Mouse (Mus musculus): ENCODE data around the gene Podn.
A peak's percentile ranks its signal among the peaks of the same experiment; 100 is the strongest.
"Not testable (repeated sequence)": the region's sequence is repeated elsewhere in the genome, so short reads cannot be mapped to it uniquely, and the experiment has no call there.

Gene Podn

DNA sequence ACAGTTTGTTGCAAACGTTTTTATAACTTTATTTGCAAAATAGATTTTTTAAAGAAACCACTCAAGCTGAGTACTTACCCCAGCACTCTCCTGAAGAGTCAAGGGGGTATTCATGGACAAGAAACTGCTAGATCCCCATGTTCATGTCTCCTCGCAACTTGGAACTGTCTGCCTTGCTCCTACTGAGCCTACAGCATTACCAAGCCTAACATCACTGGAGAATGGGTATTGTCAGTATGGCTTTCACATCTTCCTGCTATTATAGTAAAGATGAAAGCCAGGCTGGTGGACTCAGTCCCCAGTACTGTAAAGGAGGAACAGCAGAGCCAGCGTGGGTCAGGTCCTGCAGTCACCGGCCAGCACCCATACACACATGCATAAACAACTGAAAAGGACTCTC, at the start of gene Podn:
TSS of gene Podn (minus strand) at position 101 of the 400 bp plus-strand sequence.
- DNase-seq (ENCODE audit: low spot score), result no peak

DNA sequence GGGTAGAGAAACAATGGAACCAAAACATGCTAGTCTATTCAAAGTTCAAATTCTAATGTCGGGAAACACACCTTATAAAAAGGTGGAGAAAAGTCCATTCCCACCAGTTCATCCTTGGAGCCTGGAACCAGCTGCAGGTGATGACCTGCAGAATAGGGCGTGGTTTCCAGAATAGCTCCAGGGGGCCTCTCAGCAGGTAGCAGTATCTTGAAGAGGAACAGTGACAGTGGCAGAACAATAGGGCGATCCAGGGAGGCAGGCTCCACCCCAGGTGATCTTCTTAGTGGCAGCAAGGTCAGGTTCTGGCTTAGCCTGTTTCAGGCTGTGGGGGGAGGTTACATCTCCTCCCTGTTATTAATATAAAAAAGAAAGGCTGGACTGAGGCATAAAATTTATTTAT, 49.3 kb upstream of the Podn start:
- DNase-seq (ENCODE audit: low spot score), result not testable (repeated sequence)

DNA sequence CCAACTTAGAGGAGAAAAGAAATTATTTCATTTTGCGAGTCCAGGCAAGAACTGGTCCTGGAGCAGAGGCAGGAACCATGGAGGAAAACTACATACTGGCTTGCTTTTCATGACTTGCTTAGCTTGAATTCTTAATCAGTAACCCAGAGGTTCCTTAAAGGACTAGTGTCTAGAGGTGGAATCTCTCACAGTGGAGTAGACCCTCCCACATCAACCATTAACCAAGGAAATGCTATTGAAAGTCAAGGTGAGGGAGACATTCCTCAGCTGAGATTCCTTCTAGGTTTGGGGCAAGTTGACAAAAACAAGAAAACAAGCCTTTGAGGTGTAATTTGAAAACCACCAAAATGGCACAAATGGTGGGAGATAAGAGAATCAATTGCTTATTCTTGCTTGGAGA, 48.6 kb upstream of the Podn start, which contains the start of gene Scp2:
TSS of gene Scp2 (minus strand) at position 119 of the 400 bp plus-strand sequence.
- DNase-seq (ENCODE audit: low spot score), result no peak

DNA sequence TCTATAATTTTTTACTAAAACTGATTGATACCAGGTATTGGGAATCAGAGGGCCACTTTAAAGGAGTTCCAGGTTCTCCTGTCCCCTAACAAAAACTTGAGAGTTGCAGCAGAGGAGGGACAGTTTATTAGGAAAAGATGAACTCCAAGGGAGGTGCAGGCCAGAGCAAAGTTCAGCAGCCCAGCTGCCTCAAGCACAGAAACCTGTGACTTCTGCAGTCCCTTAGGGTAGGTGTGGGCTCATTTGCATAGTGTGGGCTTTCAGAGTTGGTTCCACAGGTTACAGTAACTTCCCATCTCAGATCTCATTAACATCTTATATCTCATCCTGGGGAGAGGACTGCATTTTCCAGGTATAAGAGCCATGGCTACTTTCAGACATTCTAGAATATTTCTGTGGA, 47.5 kb upstream of the Podn start:
- DNase-seq (ENCODE audit: low spot score), result no peak

DNA sequence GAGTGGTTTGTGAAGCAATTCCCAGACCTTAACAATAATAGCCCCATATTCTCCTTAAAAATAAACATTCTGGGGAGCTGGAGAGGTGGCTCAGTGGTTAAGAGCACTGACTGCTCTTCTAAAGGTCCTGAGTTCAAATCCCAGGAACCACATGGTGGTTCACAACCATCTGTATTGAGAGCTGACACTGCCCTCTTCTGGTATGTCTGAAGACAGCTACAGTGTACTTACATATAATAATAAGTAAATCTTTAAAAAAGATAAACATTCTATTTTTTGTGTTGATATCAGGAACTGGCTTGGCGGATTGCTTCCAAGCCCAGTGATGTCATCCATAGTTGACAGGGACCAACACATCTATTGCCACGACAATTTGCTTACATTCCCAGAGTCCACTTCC, 46.9 kb upstream of the Podn start:
- not testable (repeated sequence) for DNase-seq (ENCODE audit: low spot score)

DNA sequence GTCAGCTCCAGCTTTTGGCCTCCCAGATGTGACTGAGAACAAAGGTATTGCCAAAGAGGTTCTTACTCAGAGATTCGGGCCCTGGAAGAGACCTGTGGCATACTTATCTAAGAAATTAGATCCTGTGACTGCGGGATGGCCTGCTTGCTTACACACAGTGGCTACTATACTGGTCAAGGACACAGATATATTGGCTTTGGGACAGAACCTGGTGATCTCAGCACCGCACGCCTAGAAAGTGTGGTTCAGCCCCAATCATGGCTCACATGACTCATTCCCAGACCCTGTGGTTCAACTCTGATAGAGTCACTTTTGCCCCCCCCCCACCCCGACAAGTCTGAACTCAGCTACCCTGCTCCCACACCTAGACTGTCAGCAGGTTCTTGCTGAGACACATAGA, 40.7 kb upstream of the Podn start:
- DNase-seq (ENCODE audit: low spot score), result no peak

DNA sequence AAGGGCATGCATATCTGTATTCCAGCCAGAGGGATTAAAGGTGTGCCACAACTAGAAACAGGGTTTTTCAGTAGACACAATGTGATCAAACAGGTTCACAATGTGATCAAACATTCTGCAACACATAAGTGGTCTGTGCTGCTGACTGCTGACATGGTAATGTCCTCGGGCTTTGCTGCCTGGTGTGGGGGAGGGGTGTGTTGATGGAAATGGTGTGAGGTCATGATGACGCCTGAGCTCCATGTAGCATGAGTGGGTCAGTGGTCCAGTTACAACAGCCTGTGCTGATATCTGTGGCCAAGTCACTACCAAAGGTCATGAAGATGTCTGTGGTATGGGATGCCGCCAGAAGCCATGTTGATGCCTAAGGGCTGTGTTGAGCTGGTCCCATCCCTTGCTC, 34.2 kb upstream of the Podn start:
- no peak for DNase-seq (ENCODE audit: low spot score)

DNA sequence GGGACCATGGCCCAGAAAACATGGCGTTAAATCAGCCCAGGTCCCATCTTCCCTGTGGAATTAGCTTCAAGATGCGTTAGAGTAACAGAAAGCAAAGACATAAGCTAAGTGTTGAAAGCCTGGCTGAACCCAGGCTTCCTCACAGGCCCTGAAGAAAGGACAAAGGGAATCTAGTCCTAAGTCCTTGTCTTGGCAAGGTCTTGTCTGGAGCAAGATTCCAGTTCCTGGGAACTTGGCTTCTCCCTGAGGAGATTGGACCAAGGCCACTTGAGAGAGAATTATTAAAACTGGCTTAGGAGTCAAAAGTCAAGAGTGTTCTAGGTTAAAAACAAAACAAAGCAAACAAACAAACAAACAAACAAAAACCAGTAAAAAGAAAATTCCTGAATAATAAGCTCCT, 32.1 kb upstream of the Podn start:
- DNase-seq (ENCODE audit: low spot score), result no peak

DNA sequence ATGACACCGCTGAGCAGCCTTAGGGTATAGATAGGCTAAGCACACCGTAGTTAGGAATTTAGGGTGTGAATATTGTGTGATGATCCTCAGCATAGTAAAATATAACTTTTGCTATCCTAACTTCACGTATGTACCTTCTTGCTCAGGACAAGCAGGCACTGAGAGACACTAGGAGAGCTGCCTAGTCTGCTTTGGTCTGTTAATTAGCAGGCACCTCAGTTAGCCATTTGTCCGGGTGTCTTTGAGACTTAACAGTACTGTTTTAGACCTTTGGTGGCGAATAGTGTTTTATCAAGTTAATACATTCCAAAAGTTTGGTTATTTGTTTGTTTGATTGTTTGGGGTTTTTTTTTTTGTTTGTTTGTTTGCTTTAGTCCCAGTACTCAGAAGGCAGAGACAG, 31.3 kb upstream of the Podn start:
- no peak for DNase-seq (ENCODE audit: low spot score)

DNA sequence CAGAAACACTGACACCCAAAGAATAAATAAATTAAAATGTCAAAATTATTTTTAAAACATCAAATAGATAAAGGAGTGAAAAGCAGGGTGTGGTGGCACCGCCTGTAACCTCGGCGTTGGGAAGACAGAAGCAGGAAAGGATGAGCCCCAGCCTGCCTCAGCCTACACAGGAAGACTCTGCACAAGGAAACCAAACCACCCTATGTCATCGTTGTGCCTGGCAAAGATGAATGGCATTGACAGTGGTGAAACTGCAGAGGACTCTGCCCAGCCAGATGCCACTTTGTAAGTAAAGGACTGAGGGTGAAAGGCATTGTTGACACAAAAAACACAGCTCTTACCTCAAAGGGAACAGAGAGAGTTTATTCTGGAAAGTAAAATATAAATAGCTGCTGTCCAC, 30.0 kb upstream of the Podn start:
- DNase-seq (ENCODE audit: low spot score), result no peak

DNA sequence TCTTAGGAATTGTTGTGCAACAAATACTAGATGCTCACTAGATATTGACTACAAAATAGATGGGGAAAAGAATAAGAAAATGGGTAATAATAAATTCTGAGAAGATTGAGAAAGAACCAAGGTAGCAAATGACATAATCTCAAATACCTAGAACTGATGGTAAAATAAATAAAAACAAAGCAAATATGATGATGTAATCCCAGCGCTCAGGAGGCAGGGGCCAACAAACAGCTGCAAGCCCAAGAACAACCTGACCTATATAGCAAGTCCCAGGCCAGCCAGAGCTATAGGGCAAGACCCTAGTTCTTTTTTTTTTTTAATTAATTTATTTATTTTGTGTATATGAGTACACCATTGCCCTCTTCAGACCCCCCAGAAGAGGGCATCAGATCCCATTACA, 27.9 kb upstream of the Podn start:
- DNase-seq (ENCODE audit: low spot score), result no peak

DNA sequence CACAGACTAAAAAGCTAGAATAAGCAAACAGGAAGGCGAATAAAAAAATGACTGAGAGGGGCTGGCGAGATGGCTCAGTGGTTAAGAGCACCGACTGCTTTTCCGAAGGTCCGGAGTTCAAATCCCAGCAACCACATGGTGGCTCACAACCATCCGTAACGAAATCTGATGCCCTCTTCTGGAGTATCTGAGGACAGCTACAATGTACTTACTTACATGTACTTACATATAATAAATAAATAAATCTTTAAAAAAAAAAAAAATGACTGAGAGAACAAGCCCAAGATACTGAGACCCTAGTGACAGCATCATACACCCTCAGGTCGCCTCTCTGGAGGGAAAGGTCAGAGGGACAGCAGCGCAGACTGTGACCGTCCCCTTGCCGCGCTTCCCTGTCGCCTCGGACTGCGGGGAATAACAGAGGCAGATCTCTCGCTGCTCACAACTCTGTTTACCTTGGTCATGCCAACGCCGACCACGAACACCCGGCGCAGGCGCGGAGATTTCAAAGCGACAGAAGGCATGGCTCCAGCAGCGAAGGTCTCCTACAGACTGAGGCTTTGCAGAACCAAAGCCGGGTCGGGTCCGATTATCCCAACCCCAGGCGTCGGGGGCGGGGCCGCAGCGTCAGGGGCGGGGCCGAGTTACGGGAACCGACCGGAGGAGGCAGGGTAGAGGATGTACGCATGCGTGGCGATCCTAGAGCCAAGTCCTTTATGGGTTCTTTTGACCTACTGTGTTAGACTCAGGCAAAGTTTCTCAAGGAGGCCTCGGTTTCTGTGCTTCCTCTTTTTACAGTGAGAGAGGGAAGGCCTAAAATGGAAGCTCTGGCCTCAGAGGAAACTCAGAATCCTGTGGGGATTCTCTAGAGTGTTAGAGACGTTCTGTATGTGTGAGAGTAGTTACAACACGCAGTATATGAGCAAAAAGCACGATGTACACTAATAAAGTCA, 22.0 kb upstream of the Podn start:
- DNase-seq (ENCODE audit: low spot score), result peak; percentile 90

DNA sequence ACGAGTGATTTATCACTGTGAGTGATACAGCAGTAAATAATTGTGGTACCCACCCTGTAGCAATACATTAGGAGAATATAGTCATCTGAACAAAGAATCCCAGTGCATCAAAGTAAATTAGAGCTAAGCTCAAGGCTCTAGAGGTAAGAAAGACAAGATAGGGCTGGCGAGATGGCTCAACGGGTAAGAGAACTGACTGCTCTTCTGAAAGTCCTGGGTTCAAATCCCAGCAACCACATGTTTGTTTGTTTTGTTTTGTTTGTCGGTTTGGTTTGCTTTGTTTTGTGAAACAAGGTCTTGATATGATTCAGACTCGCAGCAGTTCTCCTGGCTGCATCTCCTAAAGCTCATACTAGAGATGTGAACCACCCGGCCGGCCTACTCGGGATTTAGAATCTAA, 21.2 kb upstream of the Podn start:
- DNase-seq (ENCODE audit: low spot score), result no peak

DNA sequence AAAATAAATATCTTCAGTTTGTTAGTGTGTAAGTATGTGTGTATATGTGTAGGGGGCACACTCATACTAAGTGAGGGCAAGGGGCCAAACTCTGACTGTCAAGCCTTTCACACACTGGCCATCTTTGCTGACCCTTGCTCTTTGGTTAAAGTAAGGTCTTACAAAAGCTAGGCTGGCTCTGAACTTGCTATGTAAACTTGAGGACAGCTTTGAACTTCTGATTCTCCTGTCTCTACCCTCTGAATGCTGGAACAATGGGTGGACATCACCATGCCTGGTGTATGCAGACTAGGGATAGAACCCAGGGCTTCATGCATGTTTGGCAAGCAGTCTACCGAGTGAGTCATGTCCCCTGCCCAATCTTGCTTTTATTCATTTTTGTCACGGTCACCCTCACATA, 20.2 kb upstream of the Podn start:
- no peak for DNase-seq (ENCODE audit: low spot score)

DNA sequence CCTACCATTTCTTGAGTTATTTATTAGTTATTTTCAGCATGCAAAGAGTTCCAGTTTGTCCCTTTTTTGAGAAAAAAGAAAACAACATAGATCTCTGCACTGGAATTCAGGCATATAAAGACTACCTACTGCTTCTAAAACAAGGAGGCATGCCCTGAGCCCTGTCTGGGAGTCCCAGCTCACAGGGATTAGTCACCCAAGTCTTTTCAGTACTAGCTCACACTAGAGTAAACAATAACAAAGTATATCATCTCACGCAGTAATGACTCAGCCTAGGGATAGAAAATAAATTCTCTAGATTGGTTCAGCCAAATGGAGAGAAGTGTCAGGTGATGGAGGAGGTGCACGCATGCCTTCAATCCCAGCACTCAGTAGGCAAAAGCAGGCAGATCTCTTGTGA, 14.5 kb upstream of the Podn start:
- no peak for DNase-seq (ENCODE audit: low spot score)

DNA sequence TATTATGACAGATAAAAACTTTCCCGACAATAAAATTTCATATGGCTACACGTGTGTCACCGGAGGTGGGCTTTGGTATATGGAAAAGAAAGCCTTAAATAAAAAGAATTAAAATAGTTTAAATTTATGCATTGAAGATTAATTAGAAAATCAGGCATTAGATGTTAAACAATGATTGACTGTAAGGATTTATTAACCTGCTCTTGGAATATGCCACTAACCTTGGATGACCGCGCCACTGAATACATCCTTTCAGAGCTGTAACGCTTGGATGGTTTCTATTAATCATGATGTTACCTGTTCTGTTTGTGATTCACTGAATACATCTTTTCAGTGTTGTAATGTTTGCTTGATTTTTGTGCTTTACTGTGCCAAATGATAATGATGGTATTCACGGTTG, 13.5 kb upstream of the Podn start:
- DNase-seq (ENCODE audit: low spot score), result no peak

DNA sequence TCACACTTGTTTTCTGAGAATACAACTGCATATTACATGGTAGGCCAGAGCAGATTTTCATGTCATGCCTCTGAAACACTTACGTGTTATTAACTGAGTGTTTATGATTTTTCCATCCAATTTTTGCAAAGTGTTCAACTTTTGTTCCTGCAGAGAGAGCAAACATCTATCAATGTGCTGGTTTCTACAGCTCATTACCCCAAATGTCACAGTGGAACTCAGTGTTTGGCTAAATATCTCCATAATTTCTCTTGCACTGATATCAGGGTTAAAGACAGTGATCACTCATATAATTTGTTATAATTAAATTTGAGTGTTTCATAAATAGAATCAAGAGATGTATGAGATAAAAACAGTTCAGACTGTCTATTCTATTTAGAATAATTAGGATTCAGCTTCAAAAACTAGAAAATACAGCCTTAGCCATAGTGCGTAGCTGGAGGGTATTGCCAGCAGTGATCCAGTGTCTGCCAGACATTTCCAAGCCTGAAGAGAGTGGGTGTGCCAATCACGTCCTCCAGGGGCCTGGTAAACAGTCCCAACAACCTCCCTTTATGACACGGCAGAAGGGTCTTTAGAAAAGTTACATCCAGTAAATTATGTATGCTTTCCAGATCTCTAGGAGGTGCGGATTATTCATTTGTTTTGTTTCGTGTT, 3.4 kb downstream of the Podn start:
- DNase-seq (ENCODE audit: low spot score), result no peak

DNA sequence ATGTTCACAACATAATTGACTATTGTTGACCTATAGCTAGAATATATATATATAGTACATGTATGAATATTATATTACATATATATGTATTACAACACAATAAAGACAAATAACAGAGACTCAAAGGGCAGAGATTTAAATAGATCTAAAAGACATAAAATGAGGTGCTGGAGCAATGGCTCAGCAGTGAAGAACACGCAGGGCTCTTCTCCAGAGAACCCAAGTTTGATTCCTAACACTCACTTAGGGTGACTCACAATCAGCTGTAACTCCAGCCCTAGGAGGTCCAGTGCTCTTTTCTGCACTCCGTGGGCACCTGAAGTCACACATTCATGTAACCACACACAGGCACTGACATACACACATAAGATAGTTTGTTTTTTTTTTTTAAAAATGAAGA, 12.3 kb downstream of the Podn start:
- no peak for DNase-seq (ENCODE audit: low spot score)

DNA sequence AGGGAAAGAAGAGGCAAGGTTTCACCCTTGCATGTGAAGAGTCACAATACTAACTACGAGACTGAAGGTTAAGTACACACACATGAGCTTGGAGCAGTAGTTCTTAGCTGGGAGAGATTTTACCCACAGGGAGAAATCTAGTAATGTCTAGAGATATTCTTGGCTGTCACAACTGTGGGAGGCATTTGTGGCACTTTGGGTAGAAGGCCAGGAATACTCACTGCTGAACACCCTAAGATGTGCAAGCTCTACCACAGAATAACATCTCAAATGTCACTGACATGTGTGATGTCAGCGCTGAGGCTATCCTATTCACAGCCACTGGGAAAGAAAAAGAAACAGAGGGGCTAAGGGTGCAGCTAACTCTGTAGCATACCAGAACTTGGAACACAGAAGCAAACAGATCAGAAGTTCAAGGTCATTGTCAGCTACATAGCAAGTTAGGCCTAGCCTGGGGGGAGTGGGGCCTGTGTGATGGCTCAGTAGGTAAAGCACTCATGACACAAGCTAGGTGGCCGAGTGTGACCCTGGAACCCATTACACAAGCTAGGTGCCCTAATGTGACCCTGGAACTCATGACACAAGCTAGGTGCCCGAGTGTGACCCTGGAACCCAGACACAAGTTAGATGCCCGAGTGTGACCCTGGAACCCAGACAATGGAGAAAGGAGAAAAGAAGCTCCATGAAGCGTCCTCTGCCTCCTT, 13.1 kb downstream of the Podn start:
- DNase-seq (ENCODE audit: low spot score), result no peak

DNA sequence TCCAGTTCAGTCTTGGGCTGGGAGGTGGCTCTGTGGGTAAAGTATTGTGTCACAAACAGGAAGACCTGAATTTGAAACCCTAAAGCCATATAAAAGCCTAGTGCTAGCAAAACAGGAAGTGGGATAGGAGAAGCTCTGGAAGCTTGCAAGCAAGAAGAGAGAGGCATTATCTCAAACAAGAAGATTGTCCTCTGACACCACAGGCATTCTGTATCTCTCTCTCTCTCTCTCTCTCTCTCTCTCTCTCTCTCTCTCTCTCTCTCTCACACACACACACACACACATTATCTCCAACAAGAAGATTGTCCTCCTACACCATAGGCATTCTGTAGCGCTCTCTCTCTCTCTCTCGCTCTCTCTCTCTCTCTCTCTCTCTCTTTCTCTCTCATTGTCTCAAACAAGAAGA, 13.8 kb downstream of the Podn start:
- DNase-seq (ENCODE audit: low spot score), result no peak

DNA sequence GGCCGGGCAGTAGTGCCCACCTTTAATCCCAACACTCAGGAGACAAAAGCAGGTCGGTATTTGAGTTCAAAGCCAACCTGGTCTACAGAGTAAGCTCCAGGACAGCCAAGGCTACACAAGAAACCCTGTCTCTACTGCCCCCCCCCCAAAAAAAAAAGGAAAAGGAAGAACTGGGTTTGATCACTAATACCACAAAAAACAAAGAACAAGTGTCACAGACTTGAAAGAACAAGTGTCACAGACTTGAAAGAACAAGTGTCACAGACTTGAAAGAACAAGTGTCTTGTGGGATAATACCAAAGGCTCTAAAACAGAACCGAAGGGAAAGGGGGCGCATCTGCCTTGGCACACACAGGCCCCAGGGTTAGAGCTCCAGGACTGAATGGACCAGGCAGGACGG, 15.4 kb downstream of the Podn start:
- DNase-seq (ENCODE audit: low spot score), result no peak

DNA sequence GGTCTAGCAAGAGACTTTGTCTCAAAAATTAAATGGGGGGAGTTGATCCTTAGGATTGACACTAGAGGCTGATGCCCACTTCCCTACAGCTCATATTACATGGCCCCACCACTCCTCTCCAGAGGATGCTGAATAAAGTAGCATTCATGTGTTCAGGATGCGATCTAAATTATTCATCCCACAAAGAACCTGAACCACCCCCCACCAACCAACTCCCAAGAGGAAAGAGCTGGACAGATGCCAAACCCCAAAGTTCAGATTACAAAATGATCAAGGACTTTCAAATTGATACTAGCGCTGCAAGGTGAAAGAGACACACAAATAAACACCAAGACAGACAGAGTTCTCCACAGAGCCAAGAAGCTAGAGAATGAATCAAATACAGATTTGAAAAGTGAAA, 16.5 kb downstream of the Podn start:
- DNase-seq (ENCODE audit: low spot score), result no peak

DNA sequence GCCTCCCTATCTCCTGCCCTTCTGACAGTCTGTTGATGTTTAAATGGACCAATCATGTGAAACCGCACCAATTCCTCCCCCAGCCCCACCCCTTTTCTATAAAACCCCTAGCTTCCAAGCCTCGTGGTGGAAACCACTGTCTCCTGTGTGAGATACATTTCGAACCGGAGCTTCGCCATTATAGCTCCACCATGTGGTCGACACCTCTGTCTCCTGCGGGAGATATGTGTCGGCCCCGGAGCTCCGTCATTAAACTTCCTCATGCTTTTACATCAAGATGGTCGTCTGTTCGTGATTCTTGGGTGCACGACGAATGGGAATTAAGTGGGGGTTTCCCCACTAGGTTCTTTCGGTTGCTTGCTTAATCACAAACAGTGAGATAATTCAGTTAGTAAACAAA, 17.1 kb downstream of the Podn start:
- not testable (repeated sequence) for DNase-seq (ENCODE audit: low spot score)
